Mouse (Mus musculus): ENCODE data around the gene Casq1. TPM values are rescaled to one million over a fixed set of nuclear protein-coding genes. Genes with fewer than 3 reads are reported as not detected.
A peak's percentile ranks its signal among the peaks of the same experiment; 100 is the strongest.

Gene Casq1
- polyA plus RNA-seq, 1 experiment = 73.1 TPM

GRCm38 (mm10) chr1:172192217-172192616 is 27.5 kb downstream of the Casq1 start:
- H3K36me3 ChIP-seq (ENCODE audit: control insufficient read depth, insufficient read depth) = peaks cover 63% of the 10 kb centered on the region
- H3ac ChIP-seq (ENCODE audit: control insufficient read depth, insufficient read length) = no peak overlapping the region
- H3K27me3 ChIP-seq (ENCODE audit: control insufficient read depth, insufficient read depth, insufficient read length) = no peaks in the 10 kb centered on the region
- no peak overlapping the region for H3K4me3 ChIP-seq
- no peak overlapping the region for H3K4me2 ChIP-seq (ENCODE audit: low read depth)
- H3K79me2 ChIP-seq (ENCODE audit: control insufficient read depth, insufficient read depth) = no peaks in the 10 kb centered on the region
- TF ChIP-seq POLR2A (IDR thresholded peaks at IDR 0.05; ENCODE audit: insufficient read length, low read depth) (no peak), POLR2AphosphoS2 (IDR thresholded peaks at IDR 0.05; ENCODE audit: insufficient read length, low read depth) (no peak), SRF (IDR thresholded peaks at IDR 0.05; ENCODE audit: control insufficient read depth, insufficient read length, low read depth) (no peak)

- no peak overlapping the region for H3K4me3 ChIP-seq
- TF ChIP-seq SRF (IDR thresholded peaks at IDR 0.05; ENCODE audit: control insufficient read depth, insufficient read length, low read depth) (no peak), TCF3 (IDR thresholded peaks at IDR 0.05; ENCODE audit: insufficient read length, low read depth) (no peak), MYOD1 (IDR thresholded peaks at IDR 0.05; ENCODE audit: control insufficient read depth in 1 of 3, insufficient read length in 2 of 3, low read depth in 2 of 3) (no peak), MAX (IDR thresholded peaks at IDR 0.05; ENCODE audit: low read depth) (no peak), REST (IDR thresholded peaks at IDR 0.05; ENCODE audit: insufficient read depth, insufficient read length) (no peak), MYOG (IDR thresholded peaks at IDR 0.05; ENCODE audit: control insufficient read depth in 1 of 3, insufficient read depth in 1 of 3, insufficient read length in 2 of 3, low read depth in 2 of 3) (no peak), CEBPB (IDR thresholded peaks at IDR 0.05; ENCODE audit: insufficient read depth, poor library complexity, severe bottlenecking) (no peak), E2F4 (IDR thresholded peaks at IDR 0.05; ENCODE audit: insufficient read depth) (no peak), USF1 (IDR thresholded peaks at IDR 0.05; ENCODE audit: low read depth) (no peak), POLR2AphosphoS2 (IDR thresholded peaks at IDR 0.05; ENCODE audit: insufficient read length, low read depth) (no peak), POLR2A (IDR thresholded peaks at IDR 0.05; ENCODE audit: insufficient read length, low read depth) (no peak), TCF12 (IDR thresholded peaks at IDR 0.05; ENCODE audit: insufficient read depth, poor library complexity, severe bottlenecking) (no peak)
- no peaks in the 10 kb centered on the region for H3K27me3 ChIP-seq (ENCODE audit: control insufficient read depth, insufficient read depth, insufficient read length)
- H3K36me3 ChIP-seq (ENCODE audit: control insufficient read depth, insufficient read depth) = peaks cover 63% of the 10 kb centered on the region
- H3ac ChIP-seq (ENCODE audit: control insufficient read depth, insufficient read length) = no peak overlapping the region
- no peak overlapping the region for H3K4me2 ChIP-seq (ENCODE audit: low read depth)
- H3K79me2 ChIP-seq (ENCODE audit: control insufficient read depth, insufficient read depth) = no peaks in the 10 kb centered on the region
These were observed 28.1 kb downstream of the Casq1 start for GRCm38 (mm10) chr1:172191578-172191977.

GRCm38 (mm10) chr1:172188891-172189290 is 30.8 kb downstream of the Casq1 start:
- peaks cover 72% of the 10 kb centered on the region for H3K36me3 ChIP-seq (ENCODE audit: control insufficient read depth, insufficient read depth)
- no peak overlapping the region for H3K4me3 ChIP-seq
- no peaks in the 10 kb centered on the region for H3K27me3 ChIP-seq (ENCODE audit: control insufficient read depth, insufficient read depth, insufficient read length)
- no peaks in the 10 kb centered on the region for H3K79me2 ChIP-seq (ENCODE audit: control insufficient read depth, insufficient read depth)
- H3K4me2 ChIP-seq (ENCODE audit: low read depth) = no peak overlapping the region
- H3ac ChIP-seq (ENCODE audit: control insufficient read depth, insufficient read length) = no peak overlapping the region
- TF ChIP-seq SRF (IDR thresholded peaks at IDR 0.05; ENCODE audit: control insufficient read depth, insufficient read length, low read depth) = no peak
- TF ChIP-seq E2F4 (IDR thresholded peaks at IDR 0.05; ENCODE audit: insufficient read depth) = no peak
- TF ChIP-seq MAX (IDR thresholded peaks at IDR 0.05; ENCODE audit: low read depth) = no peak
- TF ChIP-seq MYOG (IDR thresholded peaks at IDR 0.05; ENCODE audit: control insufficient read depth in 1 of 3, insufficient read depth in 1 of 3, insufficient read length in 2 of 3, low read depth in 2 of 3) = no peak
- no peak for TF ChIP-seq USF1 (IDR thresholded peaks at IDR 0.05; ENCODE audit: low read depth)
- no peak for TF ChIP-seq CEBPB (IDR thresholded peaks at IDR 0.05; ENCODE audit: insufficient read depth, poor library complexity, severe bottlenecking)
- no peak for TF ChIP-seq REST (IDR thresholded peaks at IDR 0.05; ENCODE audit: insufficient read depth, insufficient read length)
- TF ChIP-seq POLR2A (IDR thresholded peaks at IDR 0.05; ENCODE audit: insufficient read length, low read depth) = no peak
- TF ChIP-seq MYOD1 (IDR thresholded peaks at IDR 0.05; ENCODE audit: control insufficient read depth in 1 of 3, insufficient read length in 2 of 3, low read depth in 2 of 3) = no peak
- TF ChIP-seq TCF3 (IDR thresholded peaks at IDR 0.05; ENCODE audit: insufficient read length, low read depth) = no peak
- TF ChIP-seq TCF12 (IDR thresholded peaks at IDR 0.05; ENCODE audit: insufficient read depth, poor library complexity, severe bottlenecking) = no peak
- TF ChIP-seq POLR2AphosphoS2 (IDR thresholded peaks at IDR 0.05; ENCODE audit: insufficient read length, low read depth) = no peak

GRCm38 (mm10) chr1:172186401-172187289 is 33.0 kb downstream of the Casq1 start:
- Histone ChIP-seq H3K4me3 (no peak overlapping the region), H3ac (ENCODE audit: control insufficient read depth, insufficient read length) (no peak overlapping the region), H3K27me3 (ENCODE audit: control insufficient read depth, insufficient read depth, insufficient read length) (no peaks in the 10 kb centered on the region), H3K36me3 (ENCODE audit: control insufficient read depth, insufficient read depth) (peaks cover 64% of the 10 kb centered on the region), H3K79me2 (ENCODE audit: control insufficient read depth, insufficient read depth) (no peaks in the 10 kb centered on the region), H3K4me2 (ENCODE audit: low read depth) (no peak overlapping the region)
- no peak for TF ChIP-seq CEBPB (IDR thresholded peaks at IDR 0.05; ENCODE audit: insufficient read depth, poor library complexity, severe bottlenecking)
- peak; percentile 33 for TF ChIP-seq POLR2A (IDR thresholded peaks at IDR 0.05; ENCODE audit: insufficient read length, low read depth)

- Histone ChIP-seq H3K79me2 (ENCODE audit: control insufficient read depth, insufficient read depth) (no peaks in the 10 kb centered on the region), H3K27me3 (ENCODE audit: control insufficient read depth, insufficient read depth, insufficient read length) (no peaks in the 10 kb centered on the region), H3K36me3 (ENCODE audit: control insufficient read depth, insufficient read depth) (peaks cover 56% of the 10 kb centered on the region), H3ac (ENCODE audit: control insufficient read depth, insufficient read length) (no peak overlapping the region), H3K4me3 (no peak overlapping the region), H3K4me2 (ENCODE audit: low read depth) (no peak overlapping the region)
- TF ChIP-seq MAX (IDR thresholded peaks at IDR 0.05; ENCODE audit: low read depth) = no peak
- TF ChIP-seq MYOG (IDR thresholded peaks at IDR 0.05; ENCODE audit: control insufficient read depth in 1 of 3, insufficient read depth in 1 of 3, insufficient read length in 2 of 3, low read depth in 2 of 3) = no peak
- no peak for TF ChIP-seq E2F4 (IDR thresholded peaks at IDR 0.05; ENCODE audit: insufficient read depth)
- no peak for TF ChIP-seq POLR2AphosphoS2 (IDR thresholded peaks at IDR 0.05; ENCODE audit: insufficient read length, low read depth)
- no peak for TF ChIP-seq REST (IDR thresholded peaks at IDR 0.05; ENCODE audit: insufficient read depth, insufficient read length)
- no peak for TF ChIP-seq CEBPB (IDR thresholded peaks at IDR 0.05; ENCODE audit: insufficient read depth, poor library complexity, severe bottlenecking)
- no peak for TF ChIP-seq MYOD1 (IDR thresholded peaks at IDR 0.05; ENCODE audit: control insufficient read depth in 1 of 3, insufficient read length in 2 of 3, low read depth in 2 of 3)
- no peak for TF ChIP-seq SRF (IDR thresholded peaks at IDR 0.05; ENCODE audit: control insufficient read depth, insufficient read length, low read depth)
- TF ChIP-seq POLR2A (IDR thresholded peaks at IDR 0.05; ENCODE audit: insufficient read length, low read depth) = no peak
These were observed 35.8 kb downstream of the Casq1 start for GRCm38 (mm10) chr1:172183915-172184314.
